Mouse (Mus musculus): ENCODE data around the gene Adcy5. TPM values are rescaled to one million over a fixed set of nuclear protein-coding genes. Genes with fewer than 3 reads are reported as not detected.

The Adcy5 gene
- total and polyA plus RNA-seq, 2 experiments from 2014 or later = 11.3 to 81.4 TPM

DNA sequence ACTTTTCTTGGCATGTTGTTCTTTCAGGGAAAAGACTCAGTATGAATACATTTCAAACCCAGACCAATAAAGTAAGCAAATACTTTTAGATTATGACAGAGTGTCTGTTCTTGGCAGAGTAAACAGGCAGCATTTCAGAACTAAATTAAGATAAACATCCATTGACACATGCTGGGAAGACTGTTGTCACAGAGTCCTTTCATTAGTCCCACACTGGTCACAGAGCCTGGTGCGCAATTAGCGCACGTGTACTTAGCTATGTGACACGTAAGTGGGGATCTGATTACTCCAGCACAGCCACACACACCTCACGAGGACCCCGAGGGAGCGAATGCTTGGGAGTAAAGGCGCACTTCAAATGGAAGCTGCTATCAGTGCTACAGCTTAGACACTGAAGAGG is 156.9 kb downstream of the Adcy5 start:
- no peaks in the 10 kb centered on the region for H3K27me3 ChIP-seq (ENCODE audit: control insufficient read depth, insufficient read depth, low read length)
- H3K9me3 ChIP-seq (replicated peaks; ENCODE audit: control insufficient read depth, low read length) = no peaks in the 10 kb centered on the region
- WGBS = 37% methylated on average over 8 of the region's 8 CpGs
- no peak overlapping the region for H3K4me2 ChIP-seq (ENCODE audit: low read depth, low read length)
- DNase-seq (ENCODE audit: low spot score) (no peak), ATAC-seq (ENCODE audit: insufficient read depth, low read depth) (no peak; the same call in 1 of the 2 replicates)
- H3K36me3 ChIP-seq (replicated peaks; ENCODE audit: control insufficient read depth, insufficient read depth, low read length) = peaks cover 12% of the 10 kb centered on the region; the same call in 1 of the 2 replicates
- no peak overlapping the region for H3K4me3 ChIP-seq (ENCODE audit: low read depth, low read length)
- TF ChIP-seq EP300 (IDR thresholded peaks at IDR 0.05; ENCODE audit: low read depth) = no peak
- no peak for TF ChIP-seq CTCF (IDR thresholded peaks at IDR 0.05; ENCODE audit: low read depth)
- peaks cover 38% of the 10 kb centered on the region for H3K4me1 ChIP-seq (ENCODE audit: control insufficient read depth, insufficient read depth)
- H3K9ac ChIP-seq (replicated peaks; ENCODE audit: low read depth, low read length) = no peak overlapping the region
- H3K27ac ChIP-seq (ENCODE audit: low read depth) = no peak overlapping the region

DNA sequence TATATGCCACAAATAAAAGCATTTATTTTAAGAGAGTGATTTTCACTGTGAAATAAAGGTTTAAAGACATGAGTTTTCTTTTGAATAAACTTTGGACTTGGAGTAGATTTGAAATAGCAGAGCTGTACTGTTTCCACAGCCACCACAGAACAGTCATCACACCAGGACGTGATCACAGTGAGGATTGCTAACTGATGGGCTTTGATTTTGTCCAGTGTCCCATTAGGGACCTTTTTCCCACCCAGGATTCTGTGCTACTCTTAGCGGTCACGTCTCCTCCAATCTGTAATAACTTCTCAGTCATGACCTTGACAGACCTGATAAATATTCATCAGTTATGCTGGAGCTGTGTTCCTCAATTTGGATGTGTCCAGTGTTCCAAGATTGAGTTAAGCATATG is 160.8 kb downstream of the Adcy5 start:
- no peak for ATAC-seq (ENCODE audit: insufficient read depth, low read depth)
- Histone ChIP-seq H3K9ac (replicated peaks; ENCODE audit: low read depth, low read length) (no peak overlapping the region), H3K27me3 (ENCODE audit: control insufficient read depth, insufficient read depth, low read length) (no peaks in the 10 kb centered on the region), H3K27ac (ENCODE audit: low read depth) (no peak overlapping the region), H3K9me3 (replicated peaks; ENCODE audit: control insufficient read depth, low read length) (no peaks in the 10 kb centered on the region), H3K4me1 (ENCODE audit: control insufficient read depth, insufficient read depth) (peaks cover 17% of the 10 kb centered on the region), H3K4me2 (ENCODE audit: low read depth, low read length) (no peak overlapping the region), H3K4me3 (ENCODE audit: low read depth, low read length) (no peak overlapping the region), H3K36me3 (replicated peaks; ENCODE audit: control insufficient read depth, insufficient read depth, low read length) (peaks cover 12% of the 10 kb centered on the region; the same call in 1 of the 2 replicates)
- no peak for DNase-seq (ENCODE audit: low spot score)
- TF ChIP-seq CTCF (IDR thresholded peaks at IDR 0.05; ENCODE audit: low read depth) (no peak), EP300 (IDR thresholded peaks at IDR 0.05; ENCODE audit: low read depth) (no peak)
- 27% methylated on average over 3 of the region's 3 CpGs for WGBS

DNA sequence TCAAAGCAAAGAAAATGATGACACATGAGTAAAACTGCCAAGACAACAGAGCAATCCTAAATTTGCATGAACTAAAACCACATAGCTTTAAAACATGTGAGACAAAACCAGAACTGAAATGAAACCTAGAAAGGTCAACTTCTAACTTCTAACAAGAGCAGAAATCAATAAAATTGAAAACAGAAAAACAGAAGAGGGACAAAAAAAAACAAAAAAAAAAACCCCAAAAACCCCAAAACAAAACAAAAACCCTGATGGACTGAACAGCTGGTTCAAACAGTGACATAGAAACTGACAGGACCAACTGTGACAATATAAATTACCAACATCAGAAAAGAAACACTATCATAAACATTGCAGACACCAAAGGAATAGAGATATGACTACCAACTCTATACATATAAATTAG is 162.2 kb downstream of the Adcy5 start:
- TF ChIP-seq CTCF (IDR thresholded peaks at IDR 0.05; ENCODE audit: low read depth) (no peak), EP300 (IDR thresholded peaks at IDR 0.05; ENCODE audit: low read depth) (no peak)
- no peak overlapping the region for H3K4me3 ChIP-seq (ENCODE audit: low read depth, low read length)
- DNase-seq (ENCODE audit: low spot score) (no peak), ATAC-seq (ENCODE audit: insufficient read depth, low read depth) (no peak)
- H3K4me2 ChIP-seq (ENCODE audit: low read depth, low read length) = no peak overlapping the region
- H3K27ac ChIP-seq (ENCODE audit: low read depth) = no peak overlapping the region
- H3K27me3 ChIP-seq (ENCODE audit: control insufficient read depth, insufficient read depth, low read length) = no peaks in the 10 kb centered on the region
- H3K9me3 ChIP-seq (replicated peaks; ENCODE audit: control insufficient read depth, low read length) = no peaks in the 10 kb centered on the region
- H3K4me1 ChIP-seq (ENCODE audit: control insufficient read depth, insufficient read depth) = peaks cover 4% of the 10 kb centered on the region; the same call in 1 of the 2 replicates
- H3K36me3 ChIP-seq (replicated peaks; ENCODE audit: control insufficient read depth, insufficient read depth, low read length) = peaks cover 12% of the 10 kb centered on the region; the same call in 1 of the 2 replicates
- no peak overlapping the region for H3K9ac ChIP-seq (replicated peaks; ENCODE audit: low read depth, low read length)

DNA sequence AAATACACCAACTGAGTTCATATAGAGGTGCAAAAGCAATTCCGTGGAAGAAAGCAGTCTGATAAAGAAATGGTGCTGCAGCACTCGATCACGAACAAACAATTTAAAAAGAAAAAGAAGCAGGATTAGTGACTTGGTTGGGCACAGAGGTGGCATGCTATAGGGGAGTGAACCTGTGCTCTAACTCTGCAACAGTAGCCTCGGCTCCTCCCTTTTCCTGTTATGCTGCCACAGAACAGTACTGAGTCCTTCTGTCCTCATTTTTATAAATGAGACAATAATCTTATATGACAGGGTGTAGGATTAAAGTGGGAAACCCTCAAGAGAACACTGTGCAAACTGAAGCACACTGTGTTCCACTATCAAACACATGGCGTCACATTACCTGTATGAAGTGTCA is 162.8 kb downstream of the Adcy5 start:
- Histone ChIP-seq H3K27me3 (ENCODE audit: control insufficient read depth, insufficient read depth, low read length) (no peaks in the 10 kb centered on the region), H3K27ac (ENCODE audit: low read depth) (no peak overlapping the region), H3K36me3 (replicated peaks; ENCODE audit: control insufficient read depth, insufficient read depth, low read length) (peaks cover 12% of the 10 kb centered on the region; the same call in 1 of the 2 replicates), H3K9me3 (replicated peaks; ENCODE audit: control insufficient read depth, low read length) (no peaks in the 10 kb centered on the region), H3K9ac (replicated peaks; ENCODE audit: low read depth, low read length) (no peak overlapping the region), H3K4me2 (ENCODE audit: low read depth, low read length) (no peak overlapping the region), H3K4me3 (ENCODE audit: low read depth, low read length) (no peak overlapping the region), H3K4me1 (ENCODE audit: control insufficient read depth, insufficient read depth) (0 out of 2 replicates have a peak, but pooled peaks cover 3% of the 10 kb centered on the region)
- TF ChIP-seq EP300 (IDR thresholded peaks at IDR 0.05; ENCODE audit: low read depth) (no peak), CTCF (IDR thresholded peaks at IDR 0.05; ENCODE audit: low read depth) (no peak)
- DNase-seq (ENCODE audit: low spot score) = no peak
- WGBS = 88% methylated on average over 5 of the region's 5 CpGs
- ATAC-seq (ENCODE audit: insufficient read depth, low read depth) = no peak

DNA sequence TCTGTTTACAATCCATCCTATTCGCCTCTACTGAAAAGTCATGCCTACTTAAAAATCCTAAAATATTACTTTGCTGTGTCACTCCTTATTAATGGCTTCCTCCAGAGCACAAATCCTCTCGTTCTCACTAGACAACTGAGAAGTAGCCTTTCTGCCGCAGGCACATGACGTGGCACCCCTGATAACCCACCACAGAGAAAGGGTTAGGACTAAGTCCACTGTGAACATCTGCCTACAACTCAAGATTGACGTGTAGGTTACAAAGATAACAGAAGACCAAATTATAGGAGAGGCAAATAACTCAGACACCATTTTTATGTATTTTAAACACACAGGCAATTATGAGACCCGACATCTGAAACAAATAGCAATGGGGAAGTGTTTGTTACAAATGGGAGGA is 163.7 kb downstream of the Adcy5 start:
- 0 out of 2 replicates have a peak, but pooled peaks cover 3% of the 10 kb centered on the region for H3K4me1 ChIP-seq (ENCODE audit: control insufficient read depth, insufficient read depth)

DNA sequence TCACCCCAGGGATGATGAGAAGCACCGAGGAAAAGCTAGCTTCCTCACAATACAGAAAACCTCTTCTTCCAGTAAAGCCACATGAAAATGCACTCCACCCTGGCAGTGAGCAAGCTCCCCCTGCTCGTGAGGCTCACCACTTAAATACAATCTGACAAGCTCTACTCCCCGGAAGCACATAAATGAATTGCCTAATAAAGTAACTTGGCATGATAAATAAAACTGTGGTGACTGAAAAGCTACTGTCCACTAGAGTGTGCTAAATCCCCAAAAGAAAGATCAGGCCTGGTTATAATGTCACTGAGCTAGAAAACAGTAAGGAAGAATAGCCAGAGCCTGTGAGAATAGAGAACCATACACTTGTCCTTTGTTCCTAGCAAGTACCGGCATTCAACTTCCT is 164.7 kb downstream of the Adcy5 start:
- H3K36me3 ChIP-seq (replicated peaks; ENCODE audit: control insufficient read depth, insufficient read depth, low read length) = no peaks in the 10 kb centered on the region
- peak; percentile 75 for DNase-seq (ENCODE audit: low spot score)
- H3K4me1 ChIP-seq (ENCODE audit: control insufficient read depth, insufficient read depth) = 0 out of 2 replicates have a peak, but pooled peaks cover 3% of the 10 kb centered on the region
- ATAC-seq (ENCODE audit: insufficient read depth, low read depth) = peak; percentile 47
- no peaks in the 10 kb centered on the region for H3K9me3 ChIP-seq (replicated peaks; ENCODE audit: control insufficient read depth, low read length)
- H3K9ac ChIP-seq (replicated peaks; ENCODE audit: low read depth, low read length) = no peak overlapping the region
- TF ChIP-seq EP300 (IDR thresholded peaks at IDR 0.05; ENCODE audit: low read depth) (no peak), CTCF (IDR thresholded peaks at IDR 0.05; ENCODE audit: low read depth) (peak; percentile 80)
- no peak overlapping the region; the same call in 1 of the 2 replicates for H3K4me2 ChIP-seq (ENCODE audit: low read depth, low read length)
- WGBS = 33% methylated on average over 4 of the region's 4 CpGs
- H3K27me3 ChIP-seq (ENCODE audit: control insufficient read depth, insufficient read depth, low read length) = no peaks in the 10 kb centered on the region
- H3K27ac ChIP-seq (ENCODE audit: low read depth) = no peak overlapping the region
- H3K4me3 ChIP-seq (ENCODE audit: low read depth, low read length) = no peak overlapping the region

More for the DNA sequence above, 163.7 kb downstream of the Adcy5 start:
- Histone ChIP-seq H3K9me3 (replicated peaks; ENCODE audit: control insufficient read depth, low read length) (no peaks in the 10 kb centered on the region), H3K27me3 (ENCODE audit: control insufficient read depth, insufficient read depth, low read length) (no peaks in the 10 kb centered on the region), H3K4me3 (ENCODE audit: low read depth, low read length) (no peak overlapping the region), H3K4me2 (ENCODE audit: low read depth, low read length) (no peak overlapping the region), H3K36me3 (replicated peaks; ENCODE audit: control insufficient read depth, insufficient read depth, low read length) (peaks cover 7% of the 10 kb centered on the region; the same call in 1 of the 2 replicates), H3K9ac (replicated peaks; ENCODE audit: low read depth, low read length) (no peak overlapping the region), H3K27ac (ENCODE audit: low read depth) (no peak overlapping the region)
- 71% methylated on average over 6 of the region's 6 CpGs for WGBS
- TF ChIP-seq CTCF (IDR thresholded peaks at IDR 0.05; ENCODE audit: low read depth) (no peak), EP300 (IDR thresholded peaks at IDR 0.05; ENCODE audit: low read depth) (no peak)
- ATAC-seq (ENCODE audit: insufficient read depth, low read depth) (no peak), DNase-seq (ENCODE audit: low spot score) (no peak)

All from heart, postnatal 0 days (tissue).